Mouse (Mus musculus) effector memory CD4-positive, alpha-beta T cell, adult 5 months (primary cell): ENCODE results near the gene Kcnk15. TPM values are rescaled to one million over a fixed set of nuclear protein-coding genes. Genes with fewer than 3 reads are reported as not detected.

Experiments
- polyA plus RNA-seq: library from polyadenylated mRNA; unstranded; fragments of 100-300 nt; shearing (Covaris generic); gene quantifications from one replicate; pipeline ENCODE4 v1.2.1, GENCODE M21; 2017

Kcnk15 gene
- polyA plus RNA-seq, result not detected

DNA sequence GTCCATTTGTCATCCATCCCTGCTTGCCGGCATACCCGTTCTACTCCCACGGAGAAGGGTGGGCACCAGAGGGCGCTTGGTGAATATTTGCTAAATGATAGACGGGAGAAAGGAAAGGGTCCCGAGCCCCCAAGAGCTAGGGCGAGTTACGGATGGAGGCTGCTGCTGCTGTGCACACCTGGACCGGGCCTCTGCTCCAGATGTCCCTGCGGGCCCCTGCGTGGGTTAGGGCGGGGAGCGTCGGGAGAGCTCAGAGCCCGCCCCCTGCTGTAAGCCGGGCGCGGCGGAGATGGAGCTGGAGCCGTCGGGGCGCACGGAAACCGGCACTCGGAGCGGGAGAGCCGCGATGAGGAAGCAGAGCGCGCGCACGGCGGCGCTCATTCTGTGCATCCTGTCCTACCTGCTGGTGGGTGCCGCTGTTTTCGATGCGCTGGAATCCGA is at the start of gene Kcnk15:
Gene Kcnk15, plus strand, starts transcription at position 191 of the 441 bp plus-strand sequence.

DNA sequence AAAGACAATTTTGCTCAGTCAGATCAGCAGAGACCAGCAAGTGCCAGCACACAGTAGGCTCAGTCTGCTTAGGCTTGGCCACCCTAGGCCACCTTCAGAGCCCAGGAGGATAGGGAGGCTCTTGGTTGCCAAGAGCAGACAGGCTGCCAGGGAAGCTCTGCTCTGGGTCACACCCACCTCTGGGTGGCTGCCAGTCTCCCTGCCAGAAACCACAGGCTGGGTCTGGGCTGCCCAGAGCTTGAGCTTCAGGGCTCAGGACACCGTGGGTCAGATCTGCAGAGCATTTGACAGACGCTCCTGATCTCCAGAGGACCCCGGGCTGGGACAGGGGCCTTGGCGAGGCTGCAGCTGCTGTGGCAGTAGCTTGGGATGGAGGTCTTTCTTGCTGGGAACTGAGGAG is 32.8 kb upstream of the Kcnk15 start, which contains the start of gene Ccn5:
Gene Ccn5, plus strand, starts transcription at position 255 of the 400 bp plus-strand sequence.

Other genes starting within 250 kb of the Kcnk15 start
- 507 TPM for gene Serinc3, start 208.5 kb upstream of the Kcnk15 start, polyA plus RNA-seq
- 3.5 TPM for gene Pkig, start 195.3 kb upstream of the Kcnk15 start, polyA plus RNA-seq
- 2.4 TPM for gene Ada, start 103.4 kb upstream of the Kcnk15 start, polyA plus RNA-seq
- not detected for gene Ccn5, start 32.8 kb upstream of the Kcnk15 start, polyA plus RNA-seq
- gene Rims4, start 65.0 kb downstream of the Kcnk15 start, polyA plus RNA-seq, result not detected
- 131 TPM for gene Ywhab, start 141.3 kb downstream of the Kcnk15 start, polyA plus RNA-seq
- gene Pabpc1l, start 171.8 kb downstream of the Kcnk15 start, polyA plus RNA-seq, result not detected
- 364 TPM for gene Stk4, start 216.7 kb downstream of the Kcnk15 start, polyA plus RNA-seq
- gene Tomm34, start 217.5 kb downstream of the Kcnk15 start, polyA plus RNA-seq, result 133 TPM